Mouse (Mus musculus): ENCODE data around the gene Arhgef6. TPM values are rescaled to one million over a fixed set of nuclear protein-coding genes. Genes with fewer than 3 reads are reported as not detected.

Gene Arhgef6
- polyA plus RNA-seq (2015; fragmentation: Nextera tagmentation; extraction: Ambion mirVana) = 6.8 and 7.9 TPM in 2 replicates

GRCm38 (mm10) chrX:57338371-57339211, at the start of gene Arhgef6:
Gene Arhgef6 (minus strand): TSS chrX:57338729.
- Histone ChIP-seq H3K4me2 (ENCODE audit: low read depth, low read length) (peak within 1 kb of the TSS; percentile 29), H3K27ac (ENCODE audit: low read length) (no peak within 1 kb of the TSS; the same call in 1 of the 2 replicates), H3K4me1 (ENCODE audit: control insufficient read depth, insufficient read depth, low read length) (no peaks in the 10 kb centered on the region), H3K4me3 (replicated peaks; ENCODE audit: low read length) (no peak within 1 kb of the TSS), H3K9ac (ENCODE audit: low read length) (no peak within 1 kb of the TSS), H3K9me3 (replicated peaks; ENCODE audit: control insufficient read depth, low read length) (no peaks in the 10 kb centered on the region), H3K27me3 (ENCODE audit: control insufficient read depth, insufficient read depth, low read length) (no peaks in the 10 kb centered on the region), H3K36me3 (ENCODE audit: control insufficient read depth, insufficient read depth, low read length) (no peaks in the 10 kb centered on the region)
- ATAC-seq (ENCODE audit: insufficient read depth, low FRiP score) = no peak
- 41% methylated on average over 18 of the region's 18 CpGs for WGBS

GRCm38 (mm10) chrX:57380915-57381314, 42.4 kb upstream of the Arhgef6 start:
- H3K4me2 ChIP-seq (ENCODE audit: low read depth, low read length) = no peak overlapping the region
- no peaks in the 10 kb centered on the region for H3K9me3 ChIP-seq (replicated peaks; ENCODE audit: control insufficient read depth, low read length)
- H3K27ac ChIP-seq (ENCODE audit: low read length) = no peak overlapping the region
- no peaks in the 10 kb centered on the region for H3K27me3 ChIP-seq (ENCODE audit: control insufficient read depth, insufficient read depth, low read length)
- no peak for ATAC-seq (ENCODE audit: insufficient read depth, low FRiP score)
- H3K4me1 ChIP-seq (ENCODE audit: control insufficient read depth, insufficient read depth, low read length) = no peaks in the 10 kb centered on the region
- no peak overlapping the region for H3K4me3 ChIP-seq (replicated peaks; ENCODE audit: low read length)
- peaks cover 2% of the 10 kb centered on the region; the same call in 1 of the 2 replicates for H3K36me3 ChIP-seq (ENCODE audit: control insufficient read depth, insufficient read depth, low read length)
- WGBS = 78% methylated on average over 5 of the region's 5 CpGs
- H3K9ac ChIP-seq (ENCODE audit: low read length) = no peak overlapping the region

GRCm38 (mm10) chrX:57378579-57378978, 40.0 kb upstream of the Arhgef6 start:
- H3K27ac ChIP-seq (ENCODE audit: low read length) = no peak overlapping the region
- WGBS = 84% methylated on average over 3 of the region's 3 CpGs
- H3K4me3 ChIP-seq (replicated peaks; ENCODE audit: low read length) = no peak overlapping the region
- H3K4me1 ChIP-seq (ENCODE audit: control insufficient read depth, insufficient read depth, low read length) = no peaks in the 10 kb centered on the region
- no peak overlapping the region for H3K9ac ChIP-seq (ENCODE audit: low read length)
- 0 out of 2 replicates have a peak, but pooled peaks cover 2% of the 10 kb centered on the region for H3K36me3 ChIP-seq (ENCODE audit: control insufficient read depth, insufficient read depth, low read length)
- no peak overlapping the region for H3K4me2 ChIP-seq (ENCODE audit: low read depth, low read length)
- no peak for ATAC-seq (ENCODE audit: insufficient read depth, low FRiP score)
- no peaks in the 10 kb centered on the region for H3K9me3 ChIP-seq (replicated peaks; ENCODE audit: control insufficient read depth, low read length)
- no peaks in the 10 kb centered on the region for H3K27me3 ChIP-seq (ENCODE audit: control insufficient read depth, insufficient read depth, low read length)

GRCm38 (mm10) chrX:57377096-57377495, 38.6 kb upstream of the Arhgef6 start:
- no peak for ATAC-seq (ENCODE audit: insufficient read depth, low FRiP score)
- Histone ChIP-seq H3K27me3 (ENCODE audit: control insufficient read depth, insufficient read depth, low read length) (no peaks in the 10 kb centered on the region), H3K4me2 (ENCODE audit: low read depth, low read length) (no peak overlapping the region), H3K27ac (ENCODE audit: low read length) (no peak overlapping the region), H3K9me3 (replicated peaks; ENCODE audit: control insufficient read depth, low read length) (no peaks in the 10 kb centered on the region), H3K9ac (ENCODE audit: low read length) (no peak overlapping the region), H3K4me1 (ENCODE audit: control insufficient read depth, insufficient read depth, low read length) (no peaks in the 10 kb centered on the region), H3K36me3 (ENCODE audit: control insufficient read depth, insufficient read depth, low read length) (0 out of 2 replicates have a peak, but pooled peaks cover 2% of the 10 kb centered on the region), H3K4me3 (replicated peaks; ENCODE audit: low read length) (no peak overlapping the region)
- 82% methylated on average over 3 of the region's 3 CpGs for WGBS

GRCm38 (mm10) chrX:57374029-57374428, 35.5 kb upstream of the Arhgef6 start:
- no peak overlapping the region for H3K9ac ChIP-seq (ENCODE audit: low read length)
- no peak overlapping the region for H3K4me2 ChIP-seq (ENCODE audit: low read depth, low read length)
- H3K27me3 ChIP-seq (ENCODE audit: control insufficient read depth, insufficient read depth, low read length) = no peaks in the 10 kb centered on the region
- 78% methylated on average over 2 of the region's 2 CpGs for WGBS
- H3K4me3 ChIP-seq (replicated peaks; ENCODE audit: low read length) = no peak overlapping the region
- no peak overlapping the region for H3K27ac ChIP-seq (ENCODE audit: low read length)
- H3K36me3 ChIP-seq (ENCODE audit: control insufficient read depth, insufficient read depth, low read length) = 0 out of 2 replicates have a peak, but pooled peaks cover 2% of the 10 kb centered on the region
- no peak for ATAC-seq (ENCODE audit: insufficient read depth, low FRiP score)
- H3K4me1 ChIP-seq (ENCODE audit: control insufficient read depth, insufficient read depth, low read length) = no peaks in the 10 kb centered on the region
- H3K9me3 ChIP-seq (replicated peaks; ENCODE audit: control insufficient read depth, low read length) = no peaks in the 10 kb centered on the region

- 85% methylated on average over 2 of the region's 2 CpGs for WGBS
- no peak for ATAC-seq (ENCODE audit: insufficient read depth, low FRiP score)
- H3K27ac ChIP-seq (ENCODE audit: low read length) = no peak overlapping the region
Observed at GRCm38 (mm10) chrX:57373543-57373942, 35.0 kb upstream of the Arhgef6 start.

GRCm38 (mm10) chrX:57372965-57373364, 34.4 kb upstream of the Arhgef6 start:
- no peak for ATAC-seq (ENCODE audit: insufficient read depth, low FRiP score)
- no peak overlapping the region for H3K27ac ChIP-seq (ENCODE audit: low read length)
- H3K4me1 ChIP-seq (ENCODE audit: control insufficient read depth, insufficient read depth, low read length) = no peaks in the 10 kb centered on the region
- no peak overlapping the region for H3K4me3 ChIP-seq (replicated peaks; ENCODE audit: low read length)
- no peak overlapping the region for H3K9ac ChIP-seq (ENCODE audit: low read length)
- no peaks in the 10 kb centered on the region for H3K9me3 ChIP-seq (replicated peaks; ENCODE audit: control insufficient read depth, low read length)
- H3K36me3 ChIP-seq (ENCODE audit: control insufficient read depth, insufficient read depth, low read length) = 0 out of 2 replicates have a peak, but pooled peaks cover 2% of the 10 kb centered on the region
- H3K4me2 ChIP-seq (ENCODE audit: low read depth, low read length) = no peak overlapping the region
- WGBS = 83% methylated on average over 4 of the region's 4 CpGs
- no peaks in the 10 kb centered on the region for H3K27me3 ChIP-seq (ENCODE audit: control insufficient read depth, insufficient read depth, low read length)

More at GRCm38 (mm10) chrX:57373543-57373942, 35.0 kb upstream of the Arhgef6 start:
- Histone ChIP-seq H3K4me3 (replicated peaks; ENCODE audit: low read length) (no peak overlapping the region), H3K9ac (ENCODE audit: low read length) (no peak overlapping the region), H3K9me3 (replicated peaks; ENCODE audit: control insufficient read depth, low read length) (no peaks in the 10 kb centered on the region), H3K4me1 (ENCODE audit: control insufficient read depth, insufficient read depth, low read length) (no peaks in the 10 kb centered on the region), H3K27me3 (ENCODE audit: control insufficient read depth, insufficient read depth, low read length) (no peaks in the 10 kb centered on the region), H3K4me2 (ENCODE audit: low read depth, low read length) (no peak overlapping the region), H3K36me3 (ENCODE audit: control insufficient read depth, insufficient read depth, low read length) (0 out of 2 replicates have a peak, but pooled peaks cover 2% of the 10 kb centered on the region)

- ATAC-seq (ENCODE audit: insufficient read depth, low FRiP score) = no peak
- WGBS = 61% methylated on average over 2 of the region's 2 CpGs
- no peak overlapping the region for H3K4me2 ChIP-seq (ENCODE audit: low read depth, low read length)
Observed at GRCm38 (mm10) chrX:57364891-57365569, 26.5 kb upstream of the Arhgef6 start.

GRCm38 (mm10) chrX:57359316-57359715, 20.8 kb upstream of the Arhgef6 start:
- H3K36me3 ChIP-seq (ENCODE audit: control insufficient read depth, insufficient read depth, low read length) = no peaks in the 10 kb centered on the region
- H3K27me3 ChIP-seq (ENCODE audit: control insufficient read depth, insufficient read depth, low read length) = no peaks in the 10 kb centered on the region
- no peak overlapping the region for H3K4me3 ChIP-seq (replicated peaks; ENCODE audit: low read length)
- H3K4me2 ChIP-seq (ENCODE audit: low read depth, low read length) = no peak overlapping the region
- WGBS = 68% methylated on average over 1 of the region's 1 CpGs
- H3K9ac ChIP-seq (ENCODE audit: low read length) = no peak overlapping the region
- H3K4me1 ChIP-seq (ENCODE audit: control insufficient read depth, insufficient read depth, low read length) = no peaks in the 10 kb centered on the region
- ATAC-seq (ENCODE audit: insufficient read depth, low FRiP score) = no peak
- no peaks in the 10 kb centered on the region for H3K9me3 ChIP-seq (replicated peaks; ENCODE audit: control insufficient read depth, low read length)
- no peak overlapping the region for H3K27ac ChIP-seq (ENCODE audit: low read length)

More at GRCm38 (mm10) chrX:57364891-57365569, 26.5 kb upstream of the Arhgef6 start:
- Histone ChIP-seq H3K36me3 (ENCODE audit: control insufficient read depth, insufficient read depth, low read length) (no peaks in the 10 kb centered on the region), H3K27ac (ENCODE audit: low read length) (no peak overlapping the region), H3K4me1 (ENCODE audit: control insufficient read depth, insufficient read depth, low read length) (no peaks in the 10 kb centered on the region), H3K27me3 (ENCODE audit: control insufficient read depth, insufficient read depth, low read length) (no peaks in the 10 kb centered on the region), H3K4me3 (replicated peaks; ENCODE audit: low read length) (no peak overlapping the region), H3K9ac (ENCODE audit: low read length) (no peak overlapping the region), H3K9me3 (replicated peaks; ENCODE audit: control insufficient read depth, low read length) (no peaks in the 10 kb centered on the region)

All from stomach, embryonic 16.5 days (tissue).